Mouse (Mus musculus): ENCODE data around the gene Sbno1. TPM values are rescaled to one million over a fixed set of nuclear protein-coding genes. Genes with fewer than 3 reads are reported as not detected.
A peak's percentile ranks its signal among the peaks of the same experiment; 100 is the strongest.

Sbno1 gene
- polyA plus RNA-seq, 1 experiment from 2014 or later: 75.3 TPM

DNA sequence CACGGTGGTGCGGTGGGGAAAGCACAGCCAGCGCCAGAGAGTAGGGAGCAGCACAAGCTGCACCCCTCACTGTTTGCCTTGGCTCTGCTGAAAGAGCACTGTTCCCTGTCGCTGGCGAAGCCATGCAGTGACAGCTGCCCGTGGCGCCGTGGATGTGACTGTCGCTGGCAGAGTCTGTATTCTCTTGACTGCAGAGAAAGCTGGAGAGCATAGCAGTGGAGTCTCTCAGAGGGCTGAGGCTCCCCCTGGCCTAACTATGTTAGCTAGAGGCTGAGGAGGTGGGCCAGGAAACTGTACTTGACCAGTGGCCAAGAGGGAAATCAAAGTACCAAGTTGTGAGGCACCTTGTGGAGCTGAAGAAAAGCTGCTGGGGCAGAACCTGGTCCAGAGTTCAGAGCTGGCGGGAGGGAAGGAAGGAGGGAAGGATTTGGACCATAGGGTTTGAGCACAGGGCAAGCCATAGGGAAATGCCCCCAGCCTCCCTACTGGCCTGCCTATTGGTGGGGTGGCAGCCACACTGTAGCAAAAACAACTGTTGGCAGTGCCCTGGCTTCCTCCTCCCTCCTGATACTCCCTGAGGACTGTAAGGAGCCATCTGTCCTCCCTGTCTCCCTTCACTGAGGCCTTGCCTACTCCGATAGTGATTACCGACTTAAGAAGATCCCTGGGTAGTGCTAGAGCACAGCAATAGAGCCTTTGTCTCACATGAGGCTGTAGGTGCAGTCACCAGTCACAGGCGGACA is 27.7 kb upstream of the Sbno1 start:
- no peaks in the 10 kb centered on the region for H3K9me3 ChIP-seq (replicated peaks)
- H3K4me1 ChIP-seq (replicated peaks): peaks cover 46% of the 10 kb centered on the region
- H3K36me3 ChIP-seq: peaks cover 92% of the 10 kb centered on the region
- H3K9ac ChIP-seq: peak overlapping the region; percentile 23; the same call in 1 of the 2 replicates
- H3K27me3 ChIP-seq (replicated peaks): no peaks in the 10 kb centered on the region
- 79% methylated on average over 13 of the region's 13 CpGs for WGBS
- ATAC-seq (ENCODE audit: insufficient number of reproducible peaks, low FRiP score): no peak
- peak overlapping the region; percentile 36 for H3K27ac ChIP-seq (ENCODE audit: poor library complexity, severe bottlenecking)
- H3K4me3 ChIP-seq: no peak overlapping the region
- no peak overlapping the region for H3K4me2 ChIP-seq

GRCm38 (mm10) chr5:124452494-124453228 is 26.9 kb upstream of the Sbno1 start:
- Histone ChIP-seq H3K9ac (0 out of 2 replicates have a peak overlapping the region, but pooled peaks have one; percentile 4), H3K27me3 (replicated peaks) (no peaks in the 10 kb centered on the region), H3K4me1 (replicated peaks) (peaks cover 50% of the 10 kb centered on the region), H3K9me3 (replicated peaks) (no peaks in the 10 kb centered on the region), H3K27ac (ENCODE audit: poor library complexity, severe bottlenecking) (peak overlapping the region; percentile 36; the same call in 1 of the 2 replicates), H3K36me3 (peaks cover 91% of the 10 kb centered on the region), H3K4me2 (no peak overlapping the region), H3K4me3 (no peak overlapping the region)
- ATAC-seq (ENCODE audit: insufficient number of reproducible peaks, low FRiP score): no peak
- WGBS: 69% methylated on average over 15 of the region's 15 CpGs

GRCm38 (mm10) chr5:124450641-124451340 is 25.0 kb upstream of the Sbno1 start:
- Histone ChIP-seq H3K4me3 (no peak overlapping the region), H3K27ac (ENCODE audit: poor library complexity, severe bottlenecking) (no peak overlapping the region), H3K9me3 (replicated peaks) (no peaks in the 10 kb centered on the region), H3K9ac (peak overlapping the region; percentile 1; the same call in 1 of the 2 replicates), H3K36me3 (peaks cover 78% of the 10 kb centered on the region), H3K27me3 (replicated peaks) (no peaks in the 10 kb centered on the region), H3K4me2 (no peak overlapping the region), H3K4me1 (replicated peaks) (peaks cover 65% of the 10 kb centered on the region)
- 78% methylated on average over 16 of the region's 16 CpGs for WGBS
- ATAC-seq (ENCODE audit: insufficient number of reproducible peaks, low FRiP score): no peak

DNA sequence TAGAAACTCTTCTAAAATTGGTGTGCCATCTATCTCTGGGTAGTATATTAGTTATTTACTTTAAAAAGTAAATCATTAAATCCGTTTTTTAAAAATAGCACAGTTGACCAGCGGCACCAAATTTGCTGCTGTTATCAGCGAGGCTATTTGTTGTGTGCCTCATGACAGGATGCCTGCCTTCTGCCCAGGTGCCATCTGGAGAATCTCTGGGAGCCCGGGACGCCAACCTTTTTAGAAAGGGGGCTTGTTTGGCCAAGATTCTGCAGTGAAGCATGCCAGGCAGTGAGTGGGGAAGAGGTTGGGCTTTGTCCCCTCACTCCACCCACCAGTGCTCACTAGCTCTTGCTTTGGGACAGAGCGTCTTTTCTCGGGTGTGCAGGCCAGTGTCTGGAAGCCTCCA is 24.2 kb upstream of the Sbno1 start:
- peaks cover 65% of the 10 kb centered on the region for H3K4me1 ChIP-seq (replicated peaks)
- H3K9me3 ChIP-seq (replicated peaks): no peaks in the 10 kb centered on the region
- H3K27me3 ChIP-seq (replicated peaks): no peaks in the 10 kb centered on the region
- 81% methylated on average over 7 of the region's 7 CpGs for WGBS
- ATAC-seq (ENCODE audit: insufficient number of reproducible peaks, low FRiP score): no peak
- H3K4me3 ChIP-seq: no peak overlapping the region
- no peak overlapping the region; the same call in 1 of the 2 replicates for H3K27ac ChIP-seq (ENCODE audit: poor library complexity, severe bottlenecking)
- peaks cover 72% of the 10 kb centered on the region for H3K36me3 ChIP-seq
- H3K4me2 ChIP-seq: no peak overlapping the region
- no peak overlapping the region for H3K9ac ChIP-seq

GRCm38 (mm10) chr5:124449494-124449893 is 23.7 kb upstream of the Sbno1 start:
- Histone ChIP-seq H3K9ac (0 out of 2 replicates have a peak overlapping the region, but pooled peaks have one; percentile 40), H3K27ac (ENCODE audit: poor library complexity, severe bottlenecking) (no peak overlapping the region), H3K36me3 (peaks cover 68% of the 10 kb centered on the region), H3K4me2 (no peak overlapping the region), H3K27me3 (replicated peaks) (no peaks in the 10 kb centered on the region), H3K4me1 (replicated peaks) (peaks cover 69% of the 10 kb centered on the region), H3K4me3 (no peak overlapping the region), H3K9me3 (replicated peaks) (no peaks in the 10 kb centered on the region)
- ATAC-seq (ENCODE audit: insufficient number of reproducible peaks, low FRiP score): no peak
- 75% methylated on average over 6 of the region's 6 CpGs for WGBS

- H3K4me3 ChIP-seq: peak overlapping the region; percentile 93
- WGBS: 2% methylated on average over 15 of the region's 15 CpGs
- H3K36me3 ChIP-seq: peaks cover 42% of the 10 kb centered on the region
- no peaks in the 10 kb centered on the region for H3K27me3 ChIP-seq (replicated peaks)
- peak overlapping the region; percentile 76 for H3K4me2 ChIP-seq
- H3K27ac ChIP-seq (ENCODE audit: poor library complexity, severe bottlenecking): peak overlapping the region; percentile 94
- ATAC-seq (ENCODE audit: insufficient number of reproducible peaks, low FRiP score): peak; percentile 72
- H3K9ac ChIP-seq: peak overlapping the region; percentile 96
- H3K4me1 ChIP-seq (replicated peaks): peaks cover 48% of the 10 kb centered on the region
- no peaks in the 10 kb centered on the region for H3K9me3 ChIP-seq (replicated peaks)
Measured at GRCm38 (mm10) chr5:124446301-124446881, 20.6 kb upstream of the Sbno1 start.

GRCm38 (mm10) chr5:124445621-124446293 is 20.0 kb upstream of the Sbno1 start:
- Histone ChIP-seq H3K36me3 (peaks cover 36% of the 10 kb centered on the region), H3K4me1 (replicated peaks) (peaks cover 44% of the 10 kb centered on the region), H3K4me3 (peak overlapping the region; percentile 93), H3K27ac (ENCODE audit: poor library complexity, severe bottlenecking) (peak overlapping the region; percentile 94), H3K9ac (peak overlapping the region; percentile 96), H3K4me2 (peak overlapping the region; percentile 76), H3K9me3 (replicated peaks) (no peaks in the 10 kb centered on the region), H3K27me3 (replicated peaks) (no peaks in the 10 kb centered on the region)
- 4% methylated on average over 51 of the region's 77 CpGs for WGBS
- ATAC-seq (ENCODE audit: insufficient number of reproducible peaks, low FRiP score): peak; percentile 70

GRCm38 (mm10) chr5:124444661-124445561 is 19.1 kb upstream of the Sbno1 start:
- peak; percentile 86 for ATAC-seq (ENCODE audit: insufficient number of reproducible peaks, low FRiP score)
- peak overlapping the region; percentile 96 for H3K9ac ChIP-seq
- H3K27me3 ChIP-seq (replicated peaks): no peaks in the 10 kb centered on the region
- WGBS: 17% methylated on average over 66 of the region's 66 CpGs
- peak overlapping the region; percentile 76 for H3K4me2 ChIP-seq
- no peaks in the 10 kb centered on the region for H3K9me3 ChIP-seq (replicated peaks)
- H3K36me3 ChIP-seq: peaks cover 27% of the 10 kb centered on the region
- peaks cover 36% of the 10 kb centered on the region for H3K4me1 ChIP-seq (replicated peaks)
- peak overlapping the region; percentile 94 for H3K27ac ChIP-seq (ENCODE audit: poor library complexity, severe bottlenecking)
- H3K4me3 ChIP-seq: peak overlapping the region; percentile 93

DNA sequence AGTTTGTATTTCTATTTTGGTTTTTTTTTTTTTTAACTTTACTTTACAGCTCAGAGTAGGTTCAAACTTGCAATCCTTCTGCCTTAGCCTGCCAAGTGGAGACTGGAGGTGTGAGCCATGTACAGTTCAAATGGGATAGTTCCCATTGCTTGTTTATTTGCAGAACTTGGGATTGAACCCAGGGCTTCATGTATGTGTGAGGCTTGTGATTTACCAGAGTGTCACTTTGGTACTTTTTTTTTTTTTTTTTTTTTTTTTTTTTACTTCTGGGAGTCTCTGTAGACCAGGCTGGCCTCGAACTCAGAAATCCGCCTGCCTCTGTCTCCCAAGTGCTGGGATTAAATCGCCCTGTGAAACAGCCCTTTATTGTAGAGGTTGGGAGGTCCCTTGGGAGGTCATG is 18.4 kb upstream of the Sbno1 start:
- Histone ChIP-seq H3K9ac (no peak overlapping the region), H3K9me3 (replicated peaks) (no peaks in the 10 kb centered on the region), H3K4me3 (peak overlapping the region; percentile 93), H3K4me2 (peak overlapping the region; percentile 76), H3K4me1 (replicated peaks) (peaks cover 30% of the 10 kb centered on the region), H3K27me3 (replicated peaks) (no peaks in the 10 kb centered on the region), H3K27ac (ENCODE audit: poor library complexity, severe bottlenecking) (no peak overlapping the region), H3K36me3 (peaks cover 20% of the 10 kb centered on the region)
- WGBS: 69% methylated on average over 3 of the region's 3 CpGs
- ATAC-seq (ENCODE audit: insufficient number of reproducible peaks, low FRiP score): no peak

- Histone ChIP-seq H3K4me1 (replicated peaks) (peaks cover 29% of the 10 kb centered on the region), H3K4me3 (no peak overlapping the region), H3K9ac (no peak overlapping the region), H3K36me3 (peaks cover 6% of the 10 kb centered on the region), H3K9me3 (replicated peaks) (no peaks in the 10 kb centered on the region), H3K4me2 (no peak overlapping the region), H3K27ac (ENCODE audit: poor library complexity, severe bottlenecking) (no peak overlapping the region), H3K27me3 (replicated peaks) (no peaks in the 10 kb centered on the region)
- no peak for ATAC-seq (ENCODE audit: insufficient number of reproducible peaks, low FRiP score)
- WGBS: 71% methylated on average over 2 of the region's 2 CpGs
Measured at GRCm38 (mm10) chr5:124442628-124443027, 16.8 kb upstream of the Sbno1 start.
